11 mouse cellular contexts compared by ENCODE assay signal in genomic region chr1:41892376-41892775, GRCm38 (mm10).
DNase-seq lines count a peak whose midpoint lies in the region; ATAC-seq and TF ChIP-seq lines count a peak whose summit lies in the region.
"Had no signal": no experiment of that assay in that cellular context is flagged by ENCODE, and none has a peak within 500 bp of the region (broad histone marks: within the 10 kb centered on the region; RNA-seq: fewer than 3 reads in every experiment).

No protein-coding gene starts in this region.

- TF ChIP-seq CTCF in lung, embryonic 14.5 days (IDR thresholded peaks at IDR 0.05; ENCODE audit: low read depth) = no peak
- TF ChIP-seq CTCF in lung, postnatal 0 days (IDR thresholded peaks at IDR 0.05) = no peak

- no peak for TF ChIP-seq EP300 in lung, postnatal 0 days (IDR thresholded peaks at IDR 0.05)

- ATAC-seq in lung, embryonic 14.5 days (ENCODE audit: insufficient read depth) = no peak; the same call in 1 of the 2 replicates
- ATAC-seq in lung, postnatal 0 days = no peak

- peaks cover 6% of the 10 kb centered on the region; the same call in 1 of the 2 replicates for H3K4me1 ChIP-seq in lung, embryonic 14.5 days (ENCODE audit: insufficient read depth)
- H3K4me1 ChIP-seq in lung, postnatal 0 days (ENCODE audit: insufficient read depth, low read depth, low read length) = 0 out of 2 replicates have a peak, but pooled peaks cover 3% of the 10 kb centered on the region
- H3K4me1 ChIP-seq: megakaryocyte, embryonic 14.5 days had no signal

- H3K27ac ChIP-seq in lung, embryonic 14.5 days (ENCODE audit: low read depth) = no peak overlapping the region
- no peak overlapping the region for H3K27ac ChIP-seq in lung, postnatal 0 days (ENCODE audit: low read length)

- no peak overlapping the region for H3K4me2 ChIP-seq in lung, embryonic 14.5 days
- H3K4me2 ChIP-seq in lung, postnatal 0 days (replicated peaks; ENCODE audit: low read depth, low read length) = no peak overlapping the region

- 27% methylated on average over 2 of the region's 2 CpGs for WGBS in lung, embryonic 14.5 days
- 35% methylated on average over 2 of the region's 2 CpGs for WGBS in lung, postnatal 0 days

- no peaks in the 10 kb centered on the region for H3K36me3 ChIP-seq in lung, embryonic 14.5 days (ENCODE audit: insufficient read depth)
- H3K36me3 ChIP-seq in lung, postnatal 0 days (ENCODE audit: insufficient read depth, low read length) = no peaks in the 10 kb centered on the region

- no peak overlapping the region for H3K9ac ChIP-seq in lung, embryonic 14.5 days
- no peak overlapping the region for H3K9ac ChIP-seq in lung, postnatal 0 days (replicated peaks; ENCODE audit: low read depth)

- H3K27me3 ChIP-seq in lung, embryonic 14.5 days (ENCODE audit: insufficient read depth, low read length) = no peaks in the 10 kb centered on the region
- H3K27me3 ChIP-seq in lung, postnatal 0 days (replicated peaks; ENCODE audit: insufficient read depth, low read length) = no peaks in the 10 kb centered on the region
- H3K27me3 ChIP-seq: megakaryocyte, embryonic 14.5 days had no signal

- peak; percentile 44 for DNase-seq in embryo, embryonic 10.5 days (ENCODE audit: low spot score)
- DNase-seq in embryo, embryonic 11 days = no peak
- peak; percentile 44 for DNase-seq in lung, embryonic 14.5 days
- DNase-seq in lung, postnatal 0 days (ENCODE audit: low spot score) = no peak
- DNase-seq in forelimb bud, embryonic 11.5 days (ENCODE audit: low read depth, low spot score) = peak; percentile 41
- peak; percentile 48 for DNase-seq in retina, postnatal 1 day
- no peak for DNase-seq in adrenal gland, postnatal 14 days
- DNase-seq in ovary, postnatal 14 days (ENCODE audit: low spot score) = no peak
- DNase-seq: gastrocnemius, postnatal 14 days; kidney, postnatal 25 days had no signal

- H3K9me3 ChIP-seq in lung, embryonic 14.5 days (ENCODE audit: low read depth, low read length) = no peaks in the 10 kb centered on the region
- no peaks in the 10 kb centered on the region for H3K9me3 ChIP-seq in lung, postnatal 0 days (ENCODE audit: low read length)

- H3K4me3 ChIP-seq in lung, embryonic 14.5 days (ENCODE audit: low read depth, low read length) = no peak overlapping the region
- no peak overlapping the region for H3K4me3 ChIP-seq in lung, postnatal 0 days (ENCODE audit: low read depth, low read length)
- H3K4me3 ChIP-seq: megakaryocyte, embryonic 14.5 days had no signal

Comparison
In these comparisons a context has a peak if more than half of its experiments do, and no peak if none do; other contexts are left out.
1. DNase-seq: peak in embryo, embryonic 10.5 days (single experiment), lung, embryonic 14.5 days (single experiment), forelimb bud, embryonic 11.5 days (single experiment) and retina, postnatal 1 day (single experiment); none in embryo, embryonic 11 days (single experiment), lung, postnatal 0 days (single experiment), adrenal gland, postnatal 14 days (single experiment) and ovary, postnatal 14 days (single experiment).